Mouse (Mus musculus) heart, embryonic 15.5 days (tissue): ENCODE measurements around the gene Mrpl23. TPM values are rescaled to one million over a fixed set of nuclear protein-coding genes. Genes with fewer than 3 reads are reported as not detected.

ENCODE experiments used
- ATAC-seq: fragments of 200-750 bp; cut with Nextera tagmentation; replicated peaks from 2 replicates; pipeline ENCODE4 v1.8.0; 2017; ENCODE audit warnings: low read depth, moderate TSS enrichment; ENCODE audit not compliant: insufficient number of reproducible peaks, insufficient read depth, low FRiP score
- H3K27ac ChIP-seq: fragments of 300-500 bp; sonication (generic); 2 replicates; pipeline ENCODE4 v1.5.1; 2015; ENCODE audit warnings: mild to moderate bottlenecking, inconsistent platforms
- H3K27me3 ChIP-seq: fragments of 300-500 bp; sonication (generic); 2 replicates; pipeline ENCODE4 v1.6.1; 2015; ENCODE audit warnings: inconsistent platforms
- H3K36me3 ChIP-seq: fragments of 300-500 bp; sonication (generic); 2 replicates; pipeline ENCODE4 v1.6.1; 2015; ENCODE audit warnings: mild to moderate bottlenecking, inconsistent platforms
- H3K4me1 ChIP-seq: fragments of 300-500 bp; sonication (generic); replicated peaks from 2 replicates; pipeline ENCODE4 v1.6.1; 2015; ENCODE audit warnings: inconsistent platforms
- H3K4me2 ChIP-seq: fragments of 300-500 bp; sonication (generic); 2 replicates; pipeline ENCODE4 v1.6.1; 2015; ENCODE audit warnings: inconsistent platforms, mild to moderate bottlenecking, moderate library complexity
- H3K4me3 ChIP-seq: fragments of 300-500 bp; sonication (generic); 2 replicates; pipeline ENCODE4 v1.5.1; 2015; ENCODE audit warnings: mild to moderate bottlenecking, inconsistent platforms
- H3K9ac ChIP-seq: fragments of 300-500 bp; sonication (generic); 2 replicates; pipeline ENCODE4 v1.6.1; 2015; ENCODE audit warnings: mild to moderate bottlenecking, inconsistent platforms
- H3K9me3 ChIP-seq: fragments of 300-500 bp; sonication (generic); replicated peaks from 2 replicates; pipeline ENCODE4 v1.6.1; 2016; ENCODE audit warnings: inconsistent platforms
- WGBS: fragments of 180-500 bp; shearing (Covaris S2); methylation state at CpG from one replicate; pipeline ENCODE4 v1.1.7; 2015; ENCODE audit warnings: mixed read lengths; 5-methylcytosine and 5-hydroxymethylcytosine counted together
- polyA plus RNA-seq: library from polyadenylated mRNA; unstranded; fragments of >200 nt; fragmentation: Nextera tagmentation; extraction: Ambion mirVana; gene quantifications from 2 replicates; pipeline ENCODE4 v1.2.1, GENCODE M21; 2015

Mrpl23 gene
- 17.0 and 18.7 TPM in 2 replicates for polyA plus RNA-seq

DNA sequence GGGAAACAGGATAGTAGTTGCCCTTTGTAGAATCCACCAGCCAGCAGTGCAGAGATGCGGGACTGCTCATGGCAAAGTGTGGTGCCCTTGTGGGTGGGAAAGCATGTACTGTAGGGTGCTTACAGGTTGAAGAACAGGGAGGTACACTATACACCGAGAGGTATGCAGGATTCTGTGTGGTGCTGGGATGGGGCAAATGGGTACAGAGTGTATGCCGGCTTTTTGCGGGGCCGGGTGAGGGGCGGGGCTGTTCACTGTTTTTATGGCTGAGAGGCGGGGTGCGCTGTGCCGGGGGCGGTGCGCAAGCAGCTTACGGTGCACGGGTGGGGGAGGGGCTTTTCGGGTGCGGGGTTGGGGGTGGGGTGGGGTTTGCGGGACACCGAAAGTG, at the start of gene Mrpl23:
Gene Mrpl23 (plus strand): TSS at position 16 of the 388 bp plus-strand sequence.
- peaks cover 48% of the 10 kb centered on the region for H3K4me1 ChIP-seq
- no peaks in the 10 kb centered on the region for H3K27me3 ChIP-seq
- 7% methylated on average over 17 of the region's 17 CpGs for WGBS
- peak; percentile 62 for ATAC-seq
- H3K27ac ChIP-seq: peak within 1 kb of the TSS; percentile 93
- peak within 1 kb of the TSS; percentile 69 for H3K9ac ChIP-seq
- peak within 1 kb of the TSS; percentile 71 for H3K4me2 ChIP-seq
- H3K4me3 ChIP-seq: peak within 1 kb of the TSS; percentile 59
- no peaks in the 10 kb centered on the region for H3K9me3 ChIP-seq
- H3K36me3 ChIP-seq: peaks cover 4% of the 10 kb centered on the region; the same call in 1 of the 2 replicates

DNA sequence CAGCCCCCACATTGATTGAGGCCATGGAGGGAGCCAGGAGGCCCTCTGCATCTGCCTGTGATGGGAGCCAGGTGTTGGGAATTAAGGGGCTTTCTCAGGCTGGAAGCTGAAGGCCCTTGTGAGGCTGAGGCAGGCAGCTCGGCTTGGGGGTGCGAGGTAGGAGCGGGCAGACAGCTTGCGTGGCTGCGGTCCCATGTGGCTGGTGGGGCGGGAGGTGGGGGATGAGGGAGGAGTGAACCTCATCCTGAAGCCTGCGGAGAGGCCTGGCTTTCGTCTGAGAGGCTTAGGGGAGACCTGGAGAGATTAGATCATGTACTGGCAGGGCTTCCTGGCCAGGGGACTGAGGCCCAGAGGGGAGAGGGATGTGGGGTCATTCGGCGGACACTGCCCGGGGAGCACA, 49.4 kb upstream of the Mrpl23 start:
- Histone ChIP-seq H3K36me3 (peaks cover 6% of the 10 kb centered on the region; the same call in 1 of the 2 replicates), H3K27ac (peak overlapping the region; percentile 96), H3K4me1 (peaks cover 90% of the 10 kb centered on the region), H3K9me3 (no peaks in the 10 kb centered on the region), H3K27me3 (no peaks in the 10 kb centered on the region), H3K4me2 (no peak overlapping the region; the same call in 1 of the 2 replicates), H3K9ac (peak overlapping the region; percentile 60; the same call in 1 of the 2 replicates), H3K4me3 (no peak overlapping the region)
- peak; percentile 39 for ATAC-seq
- 10% methylated on average over 11 of the region's 11 CpGs for WGBS

DNA sequence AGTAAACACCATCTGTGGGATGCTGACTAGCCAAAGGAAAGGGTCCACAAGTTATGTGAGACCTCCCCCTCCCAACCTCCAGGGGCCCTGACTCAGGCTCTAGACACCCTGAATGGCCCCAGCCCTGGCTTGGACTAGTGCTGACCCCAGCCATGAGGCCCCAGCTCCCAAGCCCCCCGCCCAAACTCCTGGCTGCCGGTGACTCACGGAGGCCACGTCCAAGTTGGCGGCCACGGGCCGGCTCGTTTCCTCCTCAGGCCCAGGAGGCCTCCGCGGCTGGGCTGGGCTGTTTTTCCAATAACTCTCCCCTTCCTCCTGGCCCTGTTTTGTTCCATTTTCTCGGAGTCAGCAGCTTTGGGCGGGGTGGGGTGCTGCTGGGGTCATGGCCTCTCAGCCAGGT, 47.7 kb upstream of the Mrpl23 start:
- Histone ChIP-seq H3K4me3 (no peak overlapping the region), H3K4me2 (no peak overlapping the region), H3K36me3 (peaks cover 6% of the 10 kb centered on the region; the same call in 1 of the 2 replicates), H3K27me3 (no peaks in the 10 kb centered on the region), H3K4me1 (peaks cover 83% of the 10 kb centered on the region), H3K27ac (peak overlapping the region; percentile 96), H3K9me3 (no peaks in the 10 kb centered on the region), H3K9ac (0 out of 2 replicates have a peak overlapping the region, but pooled peaks have one; percentile 12)
- no peak for ATAC-seq
- 81% methylated on average over 12 of the region's 12 CpGs for WGBS

DNA sequence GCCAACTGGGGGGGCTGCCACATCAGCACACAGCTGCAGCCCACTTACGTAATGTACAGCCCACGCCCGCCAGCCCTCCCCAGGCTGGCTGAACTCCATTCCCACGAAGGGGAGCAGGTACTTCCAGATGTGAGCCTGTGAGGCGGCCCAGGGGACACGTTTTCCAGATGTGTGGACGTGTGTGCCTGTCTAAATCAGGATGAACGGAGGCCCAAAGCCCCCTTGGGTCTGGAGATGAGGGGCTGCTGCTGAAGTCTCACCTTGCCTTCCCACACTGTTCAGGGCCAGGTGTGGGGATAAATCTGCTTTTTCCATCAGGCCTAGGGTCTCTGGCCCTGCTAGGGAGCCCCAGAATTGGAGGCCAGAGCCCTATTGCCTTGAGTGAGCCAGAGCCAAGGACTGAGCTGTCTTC, 45.7 kb upstream of the Mrpl23 start:
- ATAC-seq: no peak
- H3K4me2 ChIP-seq: no peak overlapping the region
- H3K4me1 ChIP-seq: peaks cover 65% of the 10 kb centered on the region
- no peaks in the 10 kb centered on the region for H3K9me3 ChIP-seq
- no peak overlapping the region for H3K4me3 ChIP-seq
- no peak overlapping the region for H3K9ac ChIP-seq
- peak overlapping the region; percentile 96 for H3K27ac ChIP-seq
- peaks cover 20% of the 10 kb centered on the region; the same call in 1 of the 2 replicates for H3K36me3 ChIP-seq
- H3K27me3 ChIP-seq: no peaks in the 10 kb centered on the region
- WGBS: 68% methylated on average over 8 of the region's 8 CpGs

DNA sequence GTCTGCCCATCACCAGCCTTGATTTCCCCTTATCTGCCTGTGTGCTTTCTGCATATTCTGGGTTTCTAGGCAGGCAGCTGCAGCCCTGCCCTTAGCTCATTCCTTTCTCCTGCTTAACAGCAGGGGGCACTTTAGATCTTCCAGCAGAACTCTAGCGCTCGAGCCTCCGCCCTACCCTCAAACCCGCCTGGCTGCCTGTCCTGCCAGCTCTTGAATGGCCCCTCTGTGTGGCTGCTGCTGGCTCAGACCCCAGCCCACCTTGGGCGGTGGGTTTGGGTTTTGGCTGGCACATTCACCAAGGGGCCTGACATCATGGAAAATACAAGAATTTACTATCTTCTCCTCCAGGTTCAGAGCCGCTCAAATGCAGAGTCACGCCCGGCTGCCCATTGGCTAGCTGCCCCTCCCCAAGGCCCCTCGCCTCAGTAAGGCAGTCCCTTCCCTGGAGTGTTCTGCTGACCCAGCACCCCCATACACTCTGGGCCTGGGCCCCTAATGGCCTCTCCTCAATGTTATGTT, 45.1 kb upstream of the Mrpl23 start:
- Histone ChIP-seq H3K27ac (peak overlapping the region; percentile 96), H3K9me3 (no peaks in the 10 kb centered on the region), H3K4me1 (peaks cover 58% of the 10 kb centered on the region), H3K36me3 (peaks cover 22% of the 10 kb centered on the region; the same call in 1 of the 2 replicates), H3K27me3 (no peaks in the 10 kb centered on the region), H3K4me3 (no peak overlapping the region), H3K4me2 (no peak overlapping the region), H3K9ac (no peak overlapping the region)
- ATAC-seq: peak; percentile 28; the same call in 1 of the 2 replicates
- 27% methylated on average over 9 of the region's 9 CpGs for WGBS

DNA sequence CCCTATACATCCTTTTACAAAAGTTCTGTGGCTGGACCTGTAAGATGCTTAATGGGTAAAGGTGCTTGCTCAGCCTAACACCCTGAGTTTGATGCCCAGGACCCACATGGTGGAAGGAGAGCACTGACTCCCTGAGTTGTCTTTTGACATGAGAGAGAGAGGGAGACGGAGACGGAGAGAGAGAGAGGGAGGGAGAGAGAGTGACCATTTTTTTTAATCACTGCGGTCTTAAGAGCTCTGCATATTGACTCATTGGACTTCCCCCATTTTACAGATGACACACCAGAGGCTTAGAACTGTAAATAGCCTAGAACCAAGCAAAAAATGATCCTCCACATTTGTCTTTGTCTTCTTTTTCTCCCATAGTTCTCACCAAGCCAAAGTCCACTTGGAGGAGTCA, 44.4 kb upstream of the Mrpl23 start:
- WGBS: 72% methylated on average over 3 of the region's 3 CpGs
- Histone ChIP-seq H3K4me3 (no peak overlapping the region), H3K36me3 (peaks cover 22% of the 10 kb centered on the region; the same call in 1 of the 2 replicates), H3K9ac (no peak overlapping the region), H3K9me3 (no peaks in the 10 kb centered on the region), H3K27me3 (no peaks in the 10 kb centered on the region), H3K4me2 (no peak overlapping the region), H3K4me1 (peaks cover 52% of the 10 kb centered on the region), H3K27ac (peak overlapping the region; percentile 96)
- no peak for ATAC-seq

DNA sequence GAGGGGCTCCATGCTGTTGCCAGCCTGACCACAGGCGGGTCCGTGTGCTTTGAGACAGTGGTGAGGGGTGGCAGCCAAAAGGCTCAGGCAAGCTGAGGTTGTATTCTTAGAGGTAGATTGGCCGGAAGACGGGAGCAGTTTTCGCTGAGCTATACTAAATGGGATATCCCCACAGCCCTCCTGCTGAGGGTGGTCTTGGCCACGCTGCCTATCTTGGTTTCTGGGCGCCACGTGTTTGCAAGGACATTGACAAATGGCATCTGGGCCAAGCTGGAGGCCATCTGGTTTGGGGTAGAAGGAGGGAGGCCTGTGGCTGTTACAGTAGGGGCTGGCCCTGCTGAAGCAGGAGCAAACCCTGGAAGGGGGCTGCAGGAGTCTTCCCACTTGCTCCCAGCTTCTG, 39.0 kb upstream of the Mrpl23 start:
- Histone ChIP-seq H3K9me3 (no peaks in the 10 kb centered on the region), H3K36me3 (0 out of 2 replicates have a peak, but pooled peaks cover 16% of the 10 kb centered on the region), H3K27ac (no peak overlapping the region), H3K27me3 (no peaks in the 10 kb centered on the region), H3K4me2 (no peak overlapping the region), H3K9ac (no peak overlapping the region), H3K4me3 (no peak overlapping the region), H3K4me1 (peaks cover 13% of the 10 kb centered on the region)
- WGBS: 79% methylated on average over 8 of the region's 8 CpGs
- ATAC-seq: no peak

DNA sequence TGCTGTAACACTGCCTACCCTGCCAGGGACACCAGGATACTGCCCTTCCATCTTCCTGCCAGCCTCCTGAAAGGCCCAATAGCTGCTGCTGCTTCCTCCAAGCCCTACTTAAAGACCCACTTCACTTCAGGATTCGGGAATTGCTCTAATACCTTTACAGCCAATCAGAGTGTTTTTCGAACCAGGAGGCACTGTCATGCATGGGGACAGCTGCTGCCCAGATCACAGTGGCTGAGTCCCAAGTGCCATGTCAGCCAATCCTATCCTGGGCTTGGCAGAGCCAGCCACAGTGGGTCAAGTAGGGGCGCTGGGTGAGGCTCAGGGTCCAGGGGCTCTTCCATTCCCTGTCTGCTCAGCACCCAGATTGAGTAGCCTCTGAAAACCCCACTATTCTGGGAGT, 36.3 kb upstream of the Mrpl23 start:
- ATAC-seq: no peak
- H3K4me2 ChIP-seq: no peak overlapping the region
- H3K9me3 ChIP-seq: no peaks in the 10 kb centered on the region
- no peak overlapping the region for H3K9ac ChIP-seq
- 83% methylated on average over 3 of the region's 3 CpGs for WGBS
- H3K4me3 ChIP-seq: no peak overlapping the region
- 0 out of 2 replicates have a peak overlapping the region, but pooled peaks have one; percentile 34 for H3K27ac ChIP-seq
- 0 out of 2 replicates have a peak, but pooled peaks cover 6% of the 10 kb centered on the region for H3K36me3 ChIP-seq
- H3K27me3 ChIP-seq: no peaks in the 10 kb centered on the region
- peaks cover 24% of the 10 kb centered on the region for H3K4me1 ChIP-seq

DNA sequence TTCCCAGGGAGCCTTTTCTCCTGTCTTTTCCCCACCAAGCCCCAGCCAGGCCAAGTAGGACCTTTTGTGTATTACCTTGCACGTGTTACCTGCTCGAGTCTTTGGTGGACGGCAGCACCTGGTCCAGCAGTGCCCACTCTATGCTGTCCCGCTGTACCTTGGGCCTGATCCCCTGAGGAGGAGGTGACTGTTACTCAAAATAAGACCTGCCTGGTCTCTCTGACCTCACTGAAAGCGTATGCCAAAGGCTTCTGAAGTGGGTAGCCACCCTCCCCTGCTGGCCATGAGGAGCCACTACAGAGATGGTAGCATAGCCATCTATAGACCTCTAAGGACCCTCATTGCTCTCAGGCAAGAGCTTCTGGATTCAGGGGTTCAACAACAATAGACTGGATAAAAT, 35.7 kb upstream of the Mrpl23 start:
- H3K4me3 ChIP-seq: no peak overlapping the region
- H3K9ac ChIP-seq: no peak overlapping the region
- ATAC-seq: no peak
- H3K4me1 ChIP-seq: peaks cover 24% of the 10 kb centered on the region
- H3K27me3 ChIP-seq: no peaks in the 10 kb centered on the region
- WGBS: 65% methylated on average over 5 of the region's 5 CpGs
- H3K27ac ChIP-seq: peak overlapping the region; percentile 34; the same call in 1 of the 2 replicates
- H3K36me3 ChIP-seq: 0 out of 2 replicates have a peak, but pooled peaks cover under 1% of the 10 kb centered on the region
- no peak overlapping the region for H3K4me2 ChIP-seq
- no peaks in the 10 kb centered on the region for H3K9me3 ChIP-seq

DNA sequence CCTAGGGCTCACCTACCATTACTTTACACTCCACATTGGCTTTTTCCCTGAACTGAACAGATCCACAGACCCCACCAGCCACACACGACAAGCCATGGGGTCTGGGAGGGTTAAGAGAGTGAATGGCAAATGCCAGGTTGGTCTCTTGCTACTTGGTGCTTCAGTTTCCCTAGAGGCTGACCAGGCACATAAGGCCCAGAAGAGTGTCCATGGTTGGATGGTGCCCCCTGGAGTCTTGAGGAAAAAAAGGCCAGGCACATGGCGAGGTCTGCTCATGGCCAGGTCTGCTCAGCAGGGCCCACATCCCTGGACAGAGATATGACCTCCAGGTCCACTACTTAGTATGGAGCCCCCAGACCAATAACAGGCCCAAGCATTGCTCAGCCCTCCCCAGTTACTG, 34.7 kb upstream of the Mrpl23 start:
- no peaks in the 10 kb centered on the region for H3K9me3 ChIP-seq
- no peaks in the 10 kb centered on the region for H3K27me3 ChIP-seq
- H3K27ac ChIP-seq: no peak overlapping the region; the same call in 1 of the 2 replicates
- no peak for ATAC-seq
- no peak overlapping the region for H3K9ac ChIP-seq
- no peak overlapping the region for H3K4me2 ChIP-seq
- H3K36me3 ChIP-seq: no peaks in the 10 kb centered on the region
- WGBS: 81% methylated on average over 2 of the region's 2 CpGs
- H3K4me3 ChIP-seq: no peak overlapping the region
- peaks cover 24% of the 10 kb centered on the region for H3K4me1 ChIP-seq

DNA sequence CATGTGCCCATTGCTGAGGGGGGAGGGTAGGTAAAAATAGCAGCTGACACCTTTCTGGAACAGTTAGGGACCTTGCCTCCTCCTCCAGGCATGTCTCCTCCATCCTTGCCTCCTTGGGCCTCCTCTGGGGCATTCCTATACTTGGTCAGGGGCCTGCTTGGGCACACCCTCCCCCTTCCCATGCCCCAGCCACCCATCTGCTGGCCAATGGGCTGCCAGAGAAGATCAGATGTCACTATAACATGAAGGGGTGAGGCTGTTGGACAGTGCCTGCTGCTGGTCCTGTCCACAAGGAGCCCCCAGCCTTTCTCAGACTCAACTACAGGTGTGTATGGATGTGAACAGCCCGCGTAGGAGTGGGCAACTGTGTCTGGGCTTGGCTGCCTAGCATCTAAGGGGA, 33.9 kb upstream of the Mrpl23 start, which contains the start of gene Tnnt3:
Gene Tnnt3 (plus strand): TSS at position 262 of the 400 bp plus-strand sequence.
- Histone ChIP-seq H3K4me1 (peaks cover 24% of the 10 kb centered on the region), H3K27me3 (no peaks in the 10 kb centered on the region), H3K27ac (peak within 1 kb of the TSS; percentile 63), H3K9me3 (no peaks in the 10 kb centered on the region), H3K9ac (no peak within 1 kb of the TSS), H3K36me3 (no peaks in the 10 kb centered on the region), H3K4me2 (no peak within 1 kb of the TSS), H3K4me3 (no peak within 1 kb of the TSS)
- 75% methylated on average over 2 of the region's 2 CpGs for WGBS
- ATAC-seq: no peak
